ENCODE assay signal across 9 mouse cellular contexts in genomic region chr12:33341351-33341892, GRCm38 (mm10). TPM values are rescaled to one million over a fixed set of nuclear protein-coding genes. Genes with fewer than 3 reads are reported as not detected.
A peak's percentile ranks its signal among the peaks of the same experiment; 100 is the strongest.
DNase-seq lines count a peak whose midpoint lies in the region; ATAC-seq lines count a peak whose summit lies in the region.
"Had no signal": no experiment of that assay in that cellular context is flagged by ENCODE, and none has a peak within 500 bp of the region (broad histone marks: within the 10 kb centered on the region; RNA-seq: fewer than 3 reads in every experiment).

No protein-coding gene starts in this region.

- H3K27me3 ChIP-seq in forebrain, embryonic 14.5 days (replicated peaks; ENCODE audit: control insufficient read depth, insufficient read depth, low read length) = no peaks in the 10 kb centered on the region
- H3K27me3 ChIP-seq in midbrain, embryonic 15.5 days (replicated peaks) = no peaks in the 10 kb centered on the region

- H3K9ac ChIP-seq in forebrain, embryonic 14.5 days (ENCODE audit: low read length) = peak overlapping the region; percentile 33; the same call in 1 of the 2 replicates
- H3K9ac ChIP-seq in midbrain, embryonic 15.5 days = no peak overlapping the region
- H3K9ac ChIP-seq: limb, embryonic 12.5 days had no signal

- WGBS in forebrain, embryonic 14.5 days = 22% methylated on average over 17 of the region's 17 CpGs
- WGBS in midbrain, embryonic 15.5 days = 37% methylated on average over 17 of the region's 17 CpGs

- H3K27ac ChIP-seq in forebrain, embryonic 14.5 days (ENCODE audit: low read depth, low read length) = peak overlapping the region; percentile 84
- peak overlapping the region; percentile 72 for H3K27ac ChIP-seq in midbrain, embryonic 15.5 days
- H3K27ac ChIP-seq: limb, embryonic 12.5 days had no signal

- intact Hi-C loops in left cerebral cortex, postnatal 10 days (cut with DNase I) = no loop called here

- H3K4me2 ChIP-seq in forebrain, embryonic 14.5 days (ENCODE audit: low read length) = peak overlapping the region; percentile 16; the same call in 1 of the 2 replicates
- peak overlapping the region; percentile 22; the same call in 1 of the 2 replicates for H3K4me2 ChIP-seq in midbrain, embryonic 15.5 days
- H3K4me2 ChIP-seq: limb, embryonic 12.5 days had no signal

- peak; percentile 90 for ATAC-seq in forebrain, embryonic 14.5 days
- ATAC-seq in midbrain, embryonic 15.5 days (replicated peaks) = peak; percentile 82

- no peaks in the 10 kb centered on the region for H3K36me3 ChIP-seq in forebrain, embryonic 14.5 days (ENCODE audit: control insufficient read depth, insufficient read depth, low read length)
- H3K36me3 ChIP-seq in midbrain, embryonic 15.5 days (replicated peaks) = no peaks in the 10 kb centered on the region
- H3K36me3 ChIP-seq: limb, embryonic 12.5 days had no signal

- no peaks in the 10 kb centered on the region for H3K9me3 ChIP-seq in forebrain, embryonic 14.5 days (replicated peaks; ENCODE audit: control insufficient read depth, low read length)
- H3K9me3 ChIP-seq in midbrain, embryonic 15.5 days = no peaks in the 10 kb centered on the region
- H3K9me3 ChIP-seq: limb, embryonic 12.5 days had no signal

- peaks cover 37% of the 10 kb centered on the region for H3K4me1 ChIP-seq in forebrain, embryonic 14.5 days (ENCODE audit: control insufficient read depth, insufficient read depth, low read length)
- H3K4me1 ChIP-seq in midbrain, embryonic 15.5 days = peaks cover 55% of the 10 kb centered on the region

- H3K4me3 ChIP-seq in forebrain, embryonic 14.5 days (ENCODE audit: low read depth, low read length) = no peak overlapping the region
- no peak overlapping the region for H3K4me3 ChIP-seq in midbrain, embryonic 15.5 days
- H3K4me3 ChIP-seq: erythroblast, embryonic 14.5 days; limb, embryonic 12.5 days had no signal

- DNase-seq in left cerebral cortex, postnatal 10 days (ENCODE audit: extremely low spot score in 1 of 2, low spot score in 2 of 2) = peak; percentile 67 to 80
- DNase-seq in left cerebral cortex, adult 18-20 months (ENCODE audit: low spot score in 2 of 2) = no peak
- peak; percentile 65 to 67 for DNase-seq in cerebellum, adult 18-20 months
- DNase-seq in forebrain, embryonic 14.5 days (ENCODE audit: low spot score) = peak; percentile 86
- no peak for DNase-seq in kidney, postnatal 4 days
- DNase-seq in spleen, adult 12 weeks (ENCODE audit: low spot score) = no peak

RNA-seq across cellular contexts. Expression of gene Efcab10, which starts 53.2 kb away (rescaled TPM):
- total RNA-seq in left cerebral cortex, postnatal 10 days (2021) = 1 to 10 TPM; 1.6 to 1.9 TPM
- total RNA-seq in left cerebral cortex, adult 18-20 months (2021) = 1 to 10 TPM; 3.3 to 4.3 TPM
- 4.2 and 4.3 TPM in 2 replicates for polyA plus RNA-seq in forebrain, embryonic 14.5 days (2014; fragmentation: Nextera tagmentation; extraction: Ambion mirVana)
- 4.3 and 4.4 TPM in 2 replicates for polyA plus RNA-seq in midbrain, embryonic 15.5 days (2015; fragmentation: Nextera tagmentation; extraction: Ambion mirVana)
- polyA plus RNA-seq: erythroblast, embryonic 14.5 days had no signal

Comparison
In these comparisons a context has a peak if more than half of its experiments do, and no peak if none do; other contexts are left out.
1. DNase-seq: peak in left cerebral cortex, postnatal 10 days (2 of 2), cerebellum, adult 18-20 months (2 of 2) and forebrain, embryonic 14.5 days (single experiment); none in left cerebral cortex, adult 18-20 months (0 of 2), kidney, postnatal 4 days (0 of 2) and spleen, adult 12 weeks (single experiment).